Mouse (Mus musculus) left cerebral cortex, adult 11 months (tissue): ENCODE results near the gene Rsad1.

Source experiments
- DNase-seq: peaks from one replicate; pipeline ENCODE4 v3.0.0; 2022; ENCODE audit warnings: low spot score

Gene Rsad1

DNA sequence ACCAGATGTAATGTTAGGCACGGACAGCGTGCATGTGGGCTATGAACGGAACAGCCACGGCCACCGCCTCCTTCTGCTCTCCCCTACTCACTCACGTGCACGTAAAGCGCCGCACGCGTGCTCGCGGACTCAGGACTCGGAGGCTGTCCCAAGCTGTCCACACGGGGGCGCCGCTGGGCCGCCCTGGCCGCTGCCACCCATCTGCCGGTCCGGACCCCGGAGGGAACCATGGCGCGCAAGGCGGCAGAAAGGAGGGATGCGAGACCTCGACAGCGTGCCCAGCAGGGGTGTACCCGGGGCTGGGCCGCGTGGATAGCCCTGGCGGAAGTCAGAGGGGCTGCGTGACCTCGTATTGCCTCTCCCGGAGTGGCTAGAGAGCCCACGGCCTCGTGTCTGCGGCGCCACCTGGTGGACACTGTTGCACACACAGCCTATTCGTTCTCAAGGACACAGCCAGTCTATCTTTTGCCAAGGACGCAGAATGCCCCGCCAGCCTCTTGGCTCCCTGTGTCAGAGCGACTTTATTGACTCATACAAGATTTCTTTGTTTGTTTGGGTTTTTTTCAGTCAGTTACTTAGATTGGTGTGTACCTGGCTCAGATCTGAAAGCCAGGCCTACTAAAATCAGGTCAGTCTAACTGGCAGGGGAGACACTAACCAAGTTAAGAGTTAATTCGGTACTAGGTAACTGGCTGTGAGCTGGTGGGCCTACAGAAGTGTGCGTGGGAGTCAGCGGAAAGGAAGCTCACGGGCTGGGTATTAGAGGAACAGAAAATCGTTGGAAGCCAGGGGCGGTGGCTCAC, at the start of gene Rsad1:
Gene Rsad1 (minus strand): TSS at position 368 of the 803 bp plus-strand sequence.
- peak; percentile 92 for DNase-seq

DNA sequence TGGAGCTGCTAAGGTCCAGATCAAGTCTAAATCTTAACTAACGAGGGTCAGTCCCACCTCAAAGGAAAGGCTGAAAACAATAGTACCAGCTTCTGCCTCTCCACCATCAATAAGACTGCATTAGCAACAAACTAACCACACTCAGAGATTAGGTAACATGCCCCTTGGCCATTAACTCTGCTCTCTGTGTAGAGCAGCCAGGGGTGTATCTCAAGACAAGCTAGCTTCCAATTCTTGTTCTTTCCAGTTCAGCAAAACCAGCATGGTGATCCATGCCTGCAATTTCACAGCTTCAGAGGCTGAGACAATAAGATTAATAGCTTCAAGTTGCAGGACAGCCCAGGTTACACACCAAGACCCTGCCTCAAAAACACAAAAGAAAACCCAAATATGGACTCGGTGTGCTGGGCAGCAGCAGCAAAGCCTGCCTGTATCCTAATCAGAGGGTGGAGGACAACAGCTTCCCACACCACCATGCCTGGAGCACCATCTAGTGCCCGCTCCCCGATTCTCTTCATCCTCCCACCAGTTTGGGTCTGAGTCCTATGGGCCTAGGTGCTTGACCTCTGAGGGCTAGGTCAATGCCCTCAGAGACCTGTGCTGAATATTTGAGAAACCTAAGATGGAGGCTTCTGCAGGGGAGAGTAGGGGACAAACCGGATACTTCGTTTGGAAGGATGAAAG, 49.5 kb upstream of the Rsad1 start:
- no peak for DNase-seq

DNA sequence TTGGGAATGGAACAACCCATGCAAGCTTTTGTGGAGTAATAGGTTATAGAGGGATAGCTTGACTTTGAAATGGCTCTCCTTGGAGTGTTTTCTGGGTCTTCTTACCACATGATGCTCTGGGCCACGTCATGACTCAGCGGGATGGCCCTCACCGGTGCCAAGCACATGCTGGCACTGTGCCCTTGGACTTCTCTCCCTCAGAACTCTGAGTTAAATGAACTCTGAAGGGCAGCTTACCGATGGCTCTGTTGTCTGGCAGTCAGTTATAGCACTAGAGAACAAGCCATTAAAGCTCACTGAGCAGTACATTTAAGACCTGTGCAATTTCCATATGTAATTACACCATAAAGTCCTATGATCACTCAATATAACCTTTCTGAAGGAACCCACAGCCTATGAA, 48.3 kb upstream of the Rsad1 start:
- no peak for DNase-seq

DNA sequence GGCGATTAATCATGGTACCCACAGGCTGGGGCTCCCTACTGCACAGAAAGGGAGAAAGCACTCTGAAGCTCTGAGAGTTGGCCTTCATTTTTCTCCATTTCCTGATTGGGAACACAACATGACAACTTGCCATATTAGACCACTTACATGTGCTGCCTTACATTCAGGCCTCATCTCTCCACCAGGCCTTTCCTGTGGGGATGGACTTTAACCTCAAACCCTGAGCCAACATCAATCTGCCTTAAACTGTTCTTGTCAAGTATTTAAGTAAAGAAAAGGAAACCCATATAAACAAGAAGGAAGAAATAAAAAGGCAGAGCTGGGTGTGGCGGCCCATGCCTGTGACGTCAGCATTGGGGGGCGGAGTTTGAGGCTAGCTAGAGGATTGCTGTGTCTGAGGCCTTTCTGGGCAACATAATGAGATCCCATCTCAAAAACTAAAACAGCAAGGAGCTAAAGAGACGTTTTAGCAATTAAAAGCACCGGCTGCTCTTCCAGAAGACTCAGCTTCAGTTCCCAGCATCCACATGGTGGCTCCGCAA, 47.3 kb upstream of the Rsad1 start:
- DNase-seq = no peak

DNA sequence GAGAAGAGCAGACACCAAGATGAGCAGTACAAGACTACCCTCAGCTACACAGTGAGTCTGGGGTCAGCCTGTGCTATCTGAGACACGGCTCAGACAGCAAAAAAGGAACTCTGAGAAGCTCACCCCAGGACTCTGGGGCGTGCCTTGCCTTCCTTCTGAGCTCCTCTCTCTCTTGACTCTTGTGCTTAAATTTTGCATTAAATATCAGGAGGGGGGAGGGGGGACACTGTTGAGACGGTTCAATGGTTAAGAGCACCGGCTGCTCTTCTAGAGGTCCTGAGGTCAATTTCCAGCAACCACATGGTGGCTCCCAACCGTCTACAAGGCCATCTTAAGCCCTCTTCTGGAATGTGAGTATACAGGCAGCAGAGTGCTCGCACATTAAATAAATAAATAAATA, 38.5 kb upstream of the Rsad1 start:
- DNase-seq = no peak

DNA sequence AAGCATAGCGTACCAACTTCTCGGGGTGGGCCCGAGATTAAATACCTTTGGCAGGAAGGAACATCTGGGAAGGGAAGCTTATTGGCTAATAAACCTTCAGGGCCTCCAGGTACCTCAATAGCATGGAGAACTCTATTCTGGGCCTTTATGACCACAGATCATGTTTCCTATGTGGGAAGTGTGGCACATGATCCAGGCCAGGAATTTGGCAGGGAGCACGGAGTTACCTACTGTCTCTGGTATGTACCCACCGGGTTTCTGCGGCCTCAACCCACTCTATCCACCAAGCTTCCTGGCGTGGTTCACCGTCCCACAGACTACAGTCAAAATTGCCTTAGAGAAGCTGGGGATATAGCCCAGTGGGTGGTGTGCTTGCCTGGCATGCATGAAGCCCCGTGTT, 36.0 kb upstream of the Rsad1 start:
- DNase-seq = no peak

DNA sequence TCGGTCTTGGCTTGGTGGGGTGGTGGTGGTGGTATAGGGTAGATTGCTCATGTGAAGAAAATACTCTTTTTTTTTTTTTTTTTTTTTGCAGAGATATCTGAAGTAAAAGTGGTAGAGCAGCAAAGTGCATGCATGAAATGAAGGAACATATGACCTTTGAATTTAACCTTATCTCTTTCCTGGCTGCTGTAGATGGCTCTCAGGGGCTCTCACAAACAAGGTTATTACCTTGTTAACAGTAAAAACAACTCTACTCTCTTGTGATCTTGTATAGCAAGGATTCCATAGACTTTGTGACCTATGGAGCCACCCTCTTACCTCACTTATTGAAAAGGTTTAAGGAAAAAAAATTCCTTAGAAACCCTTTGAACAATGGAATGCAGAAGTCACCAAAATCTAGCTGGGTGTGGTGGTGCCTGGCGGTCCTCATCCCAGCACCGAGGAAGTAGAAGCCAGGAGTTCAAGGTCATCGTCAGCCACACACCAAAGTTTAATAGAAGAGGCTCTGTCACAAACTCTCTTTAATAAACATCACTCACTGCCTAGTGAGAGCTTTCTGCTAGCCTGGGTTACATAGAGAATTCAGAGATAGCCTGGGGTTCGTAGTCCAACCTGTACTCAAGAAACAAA, 31.2 kb upstream of the Rsad1 start:
- DNase-seq = no peak

DNA sequence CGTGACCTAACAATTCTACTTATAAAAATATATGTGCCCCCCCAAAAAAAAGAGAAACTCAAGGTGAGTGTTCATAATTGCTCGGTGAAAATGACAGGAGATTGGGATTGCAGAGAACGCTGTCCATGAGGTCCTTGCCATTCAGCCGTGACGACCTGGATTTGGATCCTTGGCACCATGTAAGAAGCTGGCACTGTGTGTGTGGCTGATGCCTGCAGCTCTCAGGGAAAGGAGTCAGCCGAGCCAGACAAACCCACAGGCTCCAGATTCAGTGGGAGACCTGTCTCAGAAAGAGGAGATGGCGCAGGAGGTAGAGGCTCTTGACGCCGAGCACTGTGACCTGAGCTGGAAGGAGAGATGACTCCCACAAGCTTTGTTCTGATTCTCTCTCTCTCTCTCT, 27.3 kb upstream of the Rsad1 start:
- DNase-seq = no peak

DNA sequence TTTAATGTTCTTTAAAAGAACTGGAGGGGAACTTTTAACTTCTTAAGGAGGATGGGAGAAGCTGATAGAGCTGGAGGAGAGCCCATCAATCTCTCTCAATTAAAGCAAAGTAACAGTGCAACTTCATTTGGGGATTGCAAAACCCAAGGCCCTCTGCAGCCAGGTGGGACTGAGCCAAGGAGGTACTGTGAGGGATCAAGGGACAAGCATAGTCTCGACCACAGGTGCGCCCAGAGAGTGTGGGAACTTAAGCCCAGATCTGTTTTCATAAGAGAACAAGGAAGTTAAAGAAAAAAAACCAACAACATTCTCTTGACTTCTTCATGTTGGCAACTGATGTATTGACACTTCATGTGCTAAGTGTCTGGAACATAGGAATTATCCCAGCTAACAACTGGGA, 26.0 kb upstream of the Rsad1 start:
- no peak for DNase-seq

DNA sequence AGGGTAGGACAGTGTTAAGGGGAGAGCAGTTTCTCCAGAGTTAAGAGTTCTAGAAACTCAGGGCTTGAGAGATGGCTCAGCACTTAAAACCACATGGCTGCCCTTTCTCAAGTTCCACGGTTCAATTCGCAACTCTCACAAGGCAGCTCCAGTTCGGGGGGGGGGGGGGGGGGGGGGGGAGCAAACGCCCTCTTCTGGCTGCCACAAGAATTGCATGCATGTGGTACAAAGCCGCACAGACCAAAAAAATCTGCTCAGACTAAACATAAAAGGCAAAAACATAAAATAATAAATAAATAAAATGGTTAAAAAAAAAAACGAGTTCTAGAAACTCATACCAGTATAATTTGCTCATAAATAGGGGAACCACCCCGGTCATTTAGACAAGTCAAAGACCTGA, 25.5 kb upstream of the Rsad1 start:
- DNase-seq = no peak

DNA sequence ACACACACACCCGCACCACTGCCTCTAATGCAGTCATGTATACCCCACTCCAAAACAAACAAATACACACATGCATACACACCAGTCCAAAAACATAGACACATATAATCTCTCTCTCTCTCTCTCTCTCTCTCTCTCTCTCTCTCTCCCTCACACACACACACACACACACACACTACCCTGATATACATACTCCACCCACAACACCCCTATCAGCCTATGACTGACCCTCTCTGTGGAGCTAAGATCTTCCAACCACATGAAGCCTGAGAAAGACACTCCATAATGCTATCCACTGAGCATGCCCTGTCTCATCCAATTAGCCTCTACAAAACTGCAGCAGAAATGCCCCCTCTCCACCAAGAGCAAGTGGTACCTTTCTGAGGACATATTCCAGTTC, 22.8 kb upstream of the Rsad1 start:
- no peak for DNase-seq

DNA sequence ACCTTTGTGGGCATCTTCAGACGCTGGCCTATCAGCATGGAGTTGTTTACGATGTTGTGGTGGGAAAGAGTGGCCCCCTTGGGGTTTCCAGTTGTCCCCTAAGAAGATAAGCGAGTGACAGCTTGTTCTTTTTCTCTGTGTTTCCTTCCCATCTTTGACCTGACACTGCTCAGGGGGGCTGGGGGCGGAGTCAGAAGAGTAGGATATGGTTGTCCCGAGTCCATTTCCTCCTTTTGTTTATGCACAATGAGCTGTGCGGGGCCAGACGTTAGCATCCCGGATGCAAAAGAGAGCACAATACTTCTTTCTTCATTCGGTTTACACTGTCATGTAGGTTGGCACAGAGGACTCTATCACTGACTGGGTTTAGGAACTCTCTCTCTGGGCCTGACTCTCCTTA, 21.6 kb upstream of the Rsad1 start:
- no peak for DNase-seq

DNA sequence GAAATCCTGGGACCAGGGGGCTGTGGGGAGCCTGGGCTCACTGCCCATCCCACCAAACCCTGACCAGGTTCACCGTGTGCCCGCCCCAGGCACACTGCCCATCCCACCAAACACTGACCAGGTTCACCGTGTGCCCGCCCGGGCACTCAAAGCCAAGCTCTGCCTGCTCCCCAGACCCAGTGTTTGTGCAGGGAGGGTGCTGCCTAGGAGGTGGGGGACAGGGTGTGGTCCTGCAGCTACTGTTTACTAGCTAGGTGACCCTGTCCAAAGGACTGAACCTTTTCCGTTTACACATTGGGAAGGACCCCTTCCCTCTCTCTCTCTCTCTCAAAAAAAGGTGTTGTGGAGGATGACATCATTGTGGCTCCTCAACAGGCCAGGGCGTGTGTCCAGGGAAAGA, 18.3 kb upstream of the Rsad1 start:
- DNase-seq = no peak

DNA sequence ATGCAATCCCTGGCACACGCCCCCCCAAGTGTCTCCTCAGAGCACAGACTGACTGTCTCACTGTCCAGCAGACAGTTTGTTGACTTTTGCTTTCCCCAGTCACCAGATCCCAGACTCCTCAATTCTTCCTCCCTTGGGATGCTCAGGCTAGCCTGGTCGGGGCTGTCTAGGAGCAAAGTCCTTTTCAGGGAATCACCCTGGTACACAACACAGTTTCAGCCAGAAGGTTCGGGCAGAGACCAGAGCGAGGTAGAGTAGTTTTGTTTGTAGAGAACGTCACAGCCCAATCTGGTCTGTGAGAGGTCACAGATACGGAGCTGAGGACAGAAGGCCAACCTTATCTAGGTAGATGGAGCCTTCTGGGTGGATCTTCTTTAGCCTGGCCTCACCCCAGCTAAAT, 17.5 kb upstream of the Rsad1 start:
- no peak for DNase-seq

DNA sequence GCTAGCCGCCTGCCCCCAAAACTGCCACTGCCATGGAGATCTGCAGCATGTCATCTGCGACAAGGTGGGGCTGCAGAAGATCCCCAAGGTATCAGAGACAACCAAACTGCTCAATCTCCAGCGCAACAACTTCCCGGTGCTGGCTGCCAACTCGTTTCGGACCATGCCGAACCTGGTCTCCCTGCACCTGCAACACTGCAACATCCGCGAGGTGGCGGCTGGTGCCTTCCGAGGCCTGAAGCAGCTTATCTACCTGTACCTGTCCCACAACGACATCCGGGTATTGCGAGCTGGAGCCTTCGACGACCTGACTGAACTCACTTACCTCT, 16.1 kb upstream of the Rsad1 start:
- DNase-seq = no peak

DNA sequence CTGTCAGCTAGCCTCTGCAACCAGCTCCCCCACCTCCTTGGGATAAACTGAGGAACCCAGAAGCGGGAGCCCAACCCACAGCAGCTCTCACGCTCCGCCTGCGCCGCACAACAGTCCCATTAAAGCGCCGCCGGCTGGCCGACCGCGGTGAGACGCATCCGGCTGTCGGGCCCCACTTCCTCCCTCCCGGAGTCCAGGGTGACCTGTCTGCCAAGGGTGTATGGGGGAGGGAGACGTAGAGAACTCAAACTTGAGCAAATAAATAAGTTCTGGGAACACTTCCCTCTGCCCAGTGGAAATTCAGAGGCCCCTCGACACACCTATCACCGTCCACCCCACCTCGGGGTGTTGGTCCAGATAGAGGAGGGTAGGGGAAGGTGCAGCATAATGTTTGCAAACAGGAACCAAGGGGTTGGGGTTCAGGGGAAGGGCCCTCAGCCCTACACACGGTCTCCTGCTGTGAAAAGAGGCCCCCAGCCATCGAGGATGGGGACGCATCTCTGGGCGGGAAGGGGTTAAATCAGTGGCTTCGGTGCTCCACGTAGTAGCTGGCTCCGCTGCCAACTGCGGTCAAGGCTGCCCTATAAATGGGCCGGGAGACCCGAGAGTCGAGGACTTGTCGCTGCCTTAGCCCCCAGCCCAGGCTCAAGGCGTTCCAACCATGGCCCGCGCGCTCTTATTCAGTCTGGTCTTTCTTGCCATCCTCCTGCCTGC, 15.5 kb upstream of the Rsad1 start, which contains the start of gene Chad:
Gene Chad (plus strand): TSS at position 611 of the 714 bp plus-strand sequence.
- no peak for DNase-seq

DNA sequence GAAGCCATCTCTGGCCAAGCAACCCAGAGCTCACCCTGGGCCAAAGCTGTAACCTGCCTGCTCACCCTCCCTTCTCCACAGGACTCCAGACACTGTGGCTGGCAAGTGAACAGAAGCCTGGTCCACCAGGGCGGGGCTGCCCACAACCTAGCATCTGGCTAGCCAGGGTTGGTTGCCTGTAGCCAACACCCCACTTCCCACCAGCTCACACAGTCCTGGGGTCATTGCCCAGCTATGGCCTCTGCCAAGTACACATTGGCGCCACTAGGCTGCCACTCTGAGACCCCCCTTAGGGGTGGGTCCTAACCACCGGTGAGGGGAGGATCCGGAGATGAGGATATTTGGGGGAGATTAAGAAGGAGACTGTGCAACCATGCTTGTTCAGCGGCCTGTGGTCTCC, 14.8 kb upstream of the Rsad1 start:
- no peak for DNase-seq

DNA sequence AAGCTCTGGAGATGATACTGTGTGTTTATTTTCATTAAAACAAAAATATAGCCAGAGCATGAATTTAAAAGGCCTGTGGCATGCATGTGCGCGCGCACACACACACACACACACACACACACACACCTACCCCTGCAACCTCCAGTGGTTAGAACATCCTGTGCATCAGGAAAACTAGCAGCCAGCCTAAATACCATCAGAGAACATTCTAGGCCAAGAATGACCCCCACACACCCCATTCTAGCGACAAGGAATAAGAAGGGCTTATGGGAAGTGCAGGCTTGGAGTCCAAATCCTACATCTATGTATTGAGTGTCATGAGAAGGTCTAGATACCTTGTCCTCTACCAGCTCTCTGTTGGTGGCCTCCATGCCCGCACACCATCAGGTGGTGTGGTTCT, 14.3 kb upstream of the Rsad1 start:
- DNase-seq = no peak

DNA sequence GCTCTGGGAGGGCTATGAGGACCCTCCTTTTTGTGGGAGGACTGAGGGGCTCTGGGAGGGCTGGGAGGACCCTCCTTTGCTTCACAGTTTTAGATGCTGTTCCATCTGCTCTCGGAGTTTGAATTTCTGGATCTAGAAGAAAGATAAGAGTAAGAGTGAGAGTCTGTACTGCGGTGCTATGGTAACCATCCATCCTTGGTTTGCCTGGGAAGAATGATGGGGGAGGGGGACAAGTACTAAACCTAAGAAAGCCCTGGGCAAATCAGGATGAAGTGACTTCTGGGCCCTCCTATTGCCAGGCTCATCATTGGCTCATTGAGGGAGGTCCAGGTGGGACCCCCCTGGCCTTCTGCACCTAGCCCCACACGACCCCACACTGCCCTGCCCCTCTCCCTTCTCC, 9.2 kb upstream of the Rsad1 start:
- no peak for DNase-seq

DNA sequence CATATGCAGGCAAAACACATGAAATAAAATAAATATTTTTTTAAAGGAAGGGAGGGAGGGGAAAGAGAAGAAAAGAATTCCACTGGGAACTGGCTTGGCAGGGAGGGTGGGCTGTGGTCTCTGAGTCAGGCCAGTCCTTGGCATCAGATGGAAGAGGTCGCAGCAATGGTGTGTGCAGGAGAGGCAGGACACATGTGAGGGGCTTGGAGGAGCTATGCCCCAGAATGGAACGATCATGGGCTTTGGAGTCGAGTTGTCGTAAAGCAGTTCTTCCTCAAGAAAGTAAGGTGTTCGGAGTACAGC, 1.3 kb upstream of the Rsad1 start:
- no peak for DNase-seq

DNA sequence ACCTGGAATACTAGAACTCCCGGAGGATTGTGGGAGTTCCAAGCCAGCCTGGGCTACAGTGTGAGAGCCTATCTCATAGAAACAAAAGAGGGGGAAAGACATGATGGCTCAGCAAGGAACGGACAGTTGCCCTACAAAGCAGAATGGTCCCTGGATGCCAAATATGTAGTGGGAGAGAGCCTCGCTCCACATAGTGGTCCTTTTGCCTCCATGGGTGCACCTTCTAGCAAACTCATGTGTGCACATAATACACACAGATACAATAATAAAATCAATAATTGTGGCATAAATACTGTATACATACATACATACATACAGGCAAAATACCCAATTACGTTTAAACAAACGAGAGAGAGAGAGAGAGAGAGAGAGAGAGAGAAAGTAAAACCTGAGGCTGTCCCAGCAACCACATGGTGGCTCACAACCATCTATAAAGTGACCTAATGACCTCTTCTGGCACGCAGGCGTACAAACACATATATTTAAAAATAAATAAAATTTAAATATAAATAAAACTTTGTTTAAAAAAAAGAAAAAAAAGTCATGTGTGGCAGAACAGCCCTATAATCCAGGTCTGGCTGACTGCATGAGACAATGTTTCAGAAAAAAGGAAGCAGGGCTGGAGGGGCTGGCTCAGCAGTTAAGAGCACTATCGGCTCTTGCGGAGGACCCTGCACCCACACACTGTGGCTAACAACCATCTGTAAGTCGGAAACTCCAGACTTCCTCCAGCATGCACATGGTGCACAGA, 811 bp upstream of the Rsad1 start:
- no peak for DNase-seq
